Mouse (Mus musculus) kidney, postnatal 10 days (tissue): Measurements from ENCODE around the gene Tiparp.
A peak's percentile ranks its signal among the peaks of the same experiment; 100 is the strongest.

Source experiments
- DNase-seq: peaks from one replicate; pipeline ENCODE4 v3.0.0; 2021; ENCODE audit warnings: mixed read lengths

Tiparp gene

DNA sequence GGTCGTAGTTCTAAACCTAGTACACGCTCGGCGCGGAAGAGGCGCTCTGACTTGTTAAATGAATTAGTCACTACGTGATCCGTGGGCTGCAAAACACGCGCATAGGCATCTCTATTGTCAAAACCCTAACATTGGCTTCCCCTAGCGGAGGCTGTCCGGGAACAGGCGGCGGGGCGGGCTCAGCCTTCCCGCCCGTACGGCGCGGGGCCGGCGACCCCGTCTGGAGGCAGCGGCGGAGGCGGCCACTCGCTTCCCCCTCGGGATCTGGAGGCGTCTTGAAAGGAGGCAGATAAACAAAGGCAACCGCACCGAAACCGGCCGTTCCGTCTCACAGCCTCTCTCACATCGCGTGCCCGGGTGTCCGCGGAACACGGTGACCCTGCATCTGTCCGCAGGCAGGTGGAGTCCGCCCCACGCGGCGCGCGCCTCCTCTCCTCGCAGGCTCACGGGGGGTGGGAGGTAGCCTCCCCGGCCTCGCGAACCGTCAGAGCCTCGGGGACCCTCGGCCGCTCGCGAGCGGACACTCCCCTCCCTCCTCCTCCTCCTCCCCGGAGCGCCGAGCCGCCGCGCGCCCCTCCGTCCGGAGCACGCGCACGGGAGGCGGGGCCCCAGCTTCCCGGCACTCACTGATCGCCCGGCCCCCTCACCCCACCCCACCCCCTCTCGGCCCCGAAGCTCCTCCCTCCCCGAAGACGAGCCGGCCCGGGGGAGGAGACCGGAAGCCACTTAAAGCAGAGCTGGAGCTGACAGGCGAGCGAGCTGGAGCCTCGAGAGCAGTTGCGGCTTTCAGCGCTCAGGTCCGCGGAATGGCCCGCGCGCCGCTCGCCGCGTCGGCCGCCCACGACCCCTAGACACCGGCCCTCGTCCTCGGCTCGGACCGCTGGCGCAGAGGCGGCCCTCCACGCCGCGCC, at the start of gene Tiparp:
Gene Tiparp, plus strand, starts transcription at position 720 of the 911 bp plus-strand sequence.
- peak; percentile 96 for DNase-seq

DNA sequence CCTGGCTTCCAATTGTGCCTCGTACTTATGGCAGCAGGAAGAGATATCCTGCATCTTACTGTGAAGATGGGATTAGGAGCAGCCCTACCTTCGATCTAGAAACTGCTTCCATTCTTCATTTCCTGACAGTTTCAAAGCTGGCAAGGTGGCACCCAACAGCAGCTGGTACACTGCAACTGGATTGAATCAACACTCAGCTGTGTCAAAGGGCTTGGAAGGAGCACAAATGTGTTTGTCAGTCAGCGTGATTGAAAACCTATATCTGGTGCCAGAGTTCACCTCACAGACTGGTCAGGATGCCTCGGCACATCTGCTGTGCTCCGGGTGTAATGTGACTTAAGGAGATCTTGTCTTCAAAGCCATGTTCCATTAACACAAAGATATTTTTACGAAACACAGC, 47.5 kb upstream of the Tiparp start:
- DNase-seq: no peak

DNA sequence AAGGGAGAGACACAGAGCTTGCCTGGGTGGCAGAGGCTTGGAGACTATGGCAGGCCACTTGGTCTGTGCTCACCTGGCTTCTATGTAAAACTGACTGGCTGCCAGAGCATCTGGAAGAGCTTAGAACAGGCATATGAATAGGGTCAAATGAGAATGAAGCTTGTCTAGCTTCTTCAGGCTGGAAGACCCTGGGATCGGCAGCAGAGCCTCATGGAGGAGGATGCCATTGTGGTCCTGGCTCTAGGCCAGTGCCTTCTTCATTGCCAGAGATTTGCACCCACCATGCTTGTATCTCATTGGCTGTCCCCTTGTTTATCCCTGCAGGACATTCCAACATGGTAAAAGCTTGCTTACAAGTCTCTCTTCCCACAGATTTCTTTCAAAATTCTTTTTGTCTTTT, 45.9 kb upstream of the Tiparp start:
- peak; percentile 8 for DNase-seq

DNA sequence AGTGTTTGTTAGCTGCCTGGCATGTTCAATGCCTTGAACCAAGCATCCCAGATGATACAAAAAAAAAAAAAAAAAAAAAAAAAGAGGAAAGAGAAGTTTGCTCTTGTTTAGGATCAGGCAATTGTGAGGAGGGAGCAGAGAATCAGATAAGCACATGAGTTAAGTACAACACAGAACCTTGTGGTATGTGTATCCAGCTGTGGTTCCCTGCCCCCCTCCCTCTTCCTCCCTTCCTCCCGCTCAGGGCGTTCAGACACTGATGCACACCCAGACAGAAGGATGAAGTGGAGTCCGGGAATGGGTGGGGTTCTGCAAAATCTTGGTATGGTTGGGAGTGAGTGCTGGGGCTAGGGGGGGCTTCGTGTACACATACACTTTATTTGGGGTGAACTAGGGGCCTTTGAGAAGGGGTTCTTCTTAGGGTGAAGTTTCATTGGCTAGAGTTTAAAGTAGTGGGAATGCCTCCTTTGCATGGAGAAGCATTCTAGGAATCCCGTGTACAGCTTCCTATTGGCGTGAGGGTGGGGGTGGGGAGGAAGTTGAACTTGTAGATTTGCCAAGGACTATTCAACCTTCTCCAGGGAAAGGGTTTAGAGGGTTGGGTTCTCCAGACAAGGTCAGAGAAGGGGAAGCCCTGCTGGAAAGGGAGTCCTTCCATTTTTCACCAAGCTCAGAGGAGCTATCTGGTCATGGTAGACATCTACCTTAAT, 45.4 kb upstream of the Tiparp start:
- DNase-seq: peak; percentile 31

DNA sequence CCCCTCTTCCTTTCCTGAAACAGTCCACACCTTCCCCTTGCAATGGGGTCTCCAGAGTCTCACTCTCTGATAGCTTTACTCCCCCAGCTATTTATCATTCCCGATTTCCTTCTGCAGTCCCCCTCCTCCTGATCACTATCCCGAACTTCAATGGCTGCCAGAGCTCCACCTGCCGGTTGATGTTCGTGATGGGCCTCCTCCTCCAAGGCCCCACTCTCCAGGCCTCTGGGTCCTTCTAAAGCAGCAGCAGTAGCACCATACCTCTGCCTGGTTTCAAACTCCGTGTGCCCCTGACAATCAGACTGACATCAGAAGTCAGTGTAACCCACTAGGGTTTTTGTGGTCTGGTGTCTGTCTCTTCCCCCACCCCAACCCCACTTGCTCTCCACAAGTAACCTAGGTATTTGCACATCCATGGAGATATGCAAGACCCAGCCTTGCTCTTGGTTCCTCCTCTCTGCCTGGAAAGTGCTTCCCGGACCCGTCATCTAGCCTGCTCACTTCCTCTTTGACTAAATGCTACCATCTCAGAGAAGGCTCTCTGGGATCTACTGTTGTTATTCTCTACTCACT, 44.0 kb upstream of the Tiparp start:
- DNase-seq: no peak

DNA sequence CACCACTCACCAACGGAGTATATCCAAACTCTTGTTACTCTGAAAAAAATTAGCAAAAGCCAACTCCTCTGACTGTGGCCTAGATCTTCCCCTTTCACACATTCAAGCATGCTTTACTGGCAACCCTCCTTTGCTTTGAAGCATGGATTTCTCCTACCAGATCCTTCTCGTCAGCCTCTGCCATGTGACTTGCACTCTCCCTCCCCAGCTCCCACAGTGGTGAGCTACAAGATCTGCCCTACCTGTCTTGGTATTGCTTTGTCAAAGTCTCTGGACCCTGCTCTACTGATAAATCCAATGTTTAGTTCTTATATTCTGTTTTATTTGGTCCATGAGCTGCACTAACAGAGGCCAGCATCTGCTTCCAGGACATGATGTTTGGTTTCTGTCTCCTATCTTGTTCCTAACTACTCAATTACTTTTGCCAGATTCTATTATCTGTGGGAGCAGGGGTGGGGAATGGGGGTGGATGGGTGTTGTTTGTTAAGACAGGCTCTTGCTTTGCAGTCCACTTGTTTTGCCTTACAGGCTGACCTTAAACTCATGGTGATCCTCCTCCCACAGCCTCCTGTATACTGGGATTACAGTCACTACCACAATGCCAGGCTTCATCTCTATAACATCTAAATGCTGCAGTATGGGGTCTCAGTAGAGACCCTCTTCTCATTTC, 40.7 kb upstream of the Tiparp start:
- DNase-seq: no peak

DNA sequence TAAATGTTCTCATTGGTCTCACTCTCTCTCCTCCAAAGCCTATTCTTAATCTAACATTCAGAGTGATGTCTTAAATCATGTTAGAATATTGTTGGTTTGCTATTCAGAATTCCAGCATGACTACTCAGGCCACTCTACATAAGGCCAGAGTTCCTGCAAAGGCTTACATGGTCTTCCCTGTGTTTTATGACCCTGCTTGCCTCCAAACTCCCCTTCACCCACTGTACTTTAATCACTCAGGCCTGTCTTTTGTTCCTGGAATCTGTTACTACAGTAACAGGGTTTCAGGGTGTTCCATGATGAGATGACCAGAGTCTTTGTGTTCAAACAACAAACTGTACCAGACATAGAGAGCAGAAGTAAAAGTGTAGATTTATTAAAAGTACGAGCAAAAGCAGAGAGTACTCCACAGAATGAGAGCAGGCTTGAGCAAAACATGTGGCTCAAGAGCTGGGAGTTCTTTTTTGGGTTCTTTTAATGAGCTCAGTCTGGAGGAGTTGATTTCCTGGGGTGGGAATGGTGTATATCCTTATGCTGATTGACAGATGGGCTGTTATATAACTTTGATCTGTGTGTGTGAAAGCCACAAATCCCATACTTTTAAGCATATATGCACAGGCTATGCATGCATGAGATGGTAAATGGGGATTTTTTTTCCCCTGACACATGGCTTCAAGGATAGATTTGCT, 39.5 kb upstream of the Tiparp start:
- DNase-seq: no peak

DNA sequence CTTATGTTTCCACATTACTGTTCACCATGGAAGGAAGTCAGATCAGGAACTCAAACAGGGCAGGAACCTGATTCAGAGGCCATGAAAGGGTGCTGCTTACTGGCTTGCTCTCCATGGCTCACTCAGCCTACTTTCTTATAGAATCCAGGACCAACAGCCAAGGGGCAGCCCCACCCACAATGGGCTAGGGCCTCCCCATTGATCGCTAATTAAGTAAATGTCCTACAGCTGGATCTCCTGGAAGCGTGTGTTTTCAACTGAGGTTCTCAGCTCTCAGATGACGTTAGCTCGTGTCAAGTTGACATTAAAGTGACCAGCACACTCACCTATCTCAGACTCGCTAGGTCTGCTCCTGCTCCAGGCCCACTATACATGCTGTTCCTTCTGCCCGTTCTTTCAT, 38.6 kb upstream of the Tiparp start:
- DNase-seq: no peak

DNA sequence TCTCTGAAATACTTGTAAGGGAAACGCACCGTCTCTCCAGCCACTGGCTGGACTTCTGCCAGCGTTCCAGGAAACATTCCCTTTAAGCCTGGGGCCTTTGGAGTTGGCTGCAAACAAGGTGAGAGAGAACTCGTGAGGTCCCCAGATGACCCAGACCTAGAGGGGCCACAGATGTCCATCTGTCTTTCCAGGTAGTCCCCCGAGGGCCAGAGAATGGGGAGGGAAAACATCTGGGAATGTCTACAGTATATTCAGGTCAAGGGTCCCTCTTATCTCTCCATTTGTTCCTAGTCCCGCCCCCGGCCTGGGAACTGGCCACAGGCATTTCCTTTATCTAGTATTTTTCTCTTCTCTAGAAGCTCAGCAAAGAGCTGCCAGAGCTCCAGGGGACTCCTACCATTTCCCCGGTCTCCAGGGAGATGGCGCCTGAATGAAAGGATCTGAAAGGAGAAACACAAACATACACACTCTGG, 33.9 kb upstream of the Tiparp start:
- peak; percentile 64 for DNase-seq

DNA sequence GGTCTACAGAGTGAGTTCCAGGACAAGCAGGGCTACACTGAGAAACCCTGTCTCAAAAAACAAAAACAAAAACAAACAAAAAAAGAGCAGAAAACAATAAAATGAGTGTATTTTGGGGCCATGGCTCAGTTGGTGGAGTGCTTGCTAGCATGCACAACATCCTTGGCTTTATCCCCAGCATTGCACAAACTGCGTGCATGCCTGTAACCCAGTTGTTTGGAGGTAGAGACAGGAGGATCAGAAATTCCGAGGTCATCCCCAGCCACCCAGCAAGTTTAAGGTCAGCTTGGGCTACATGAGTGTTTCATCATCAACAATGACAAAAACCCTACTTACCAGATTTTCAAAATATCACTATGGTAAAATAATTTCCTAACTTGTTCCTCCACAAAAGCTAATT, 20.4 kb upstream of the Tiparp start:
- DNase-seq: no peak

DNA sequence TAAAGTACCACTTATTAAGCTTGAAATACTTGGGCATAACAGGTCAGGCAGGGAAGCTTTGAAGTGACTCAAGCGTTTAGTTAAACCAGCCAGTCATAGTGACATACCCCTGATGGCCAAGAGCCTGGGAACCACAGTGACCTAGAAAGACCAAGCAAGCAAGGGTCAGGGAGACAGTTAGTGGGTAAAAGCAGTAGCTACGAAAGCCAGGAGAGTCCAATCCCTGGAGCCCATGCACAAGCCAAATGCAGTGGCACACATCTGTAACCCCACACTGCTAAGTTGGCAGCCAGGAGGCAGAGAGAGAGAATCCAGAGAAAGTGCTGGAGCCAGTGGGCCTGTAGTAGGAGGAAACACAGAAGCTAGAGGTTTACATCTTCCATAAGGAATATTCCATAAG, 17.6 kb upstream of the Tiparp start:
- DNase-seq: no peak

DNA sequence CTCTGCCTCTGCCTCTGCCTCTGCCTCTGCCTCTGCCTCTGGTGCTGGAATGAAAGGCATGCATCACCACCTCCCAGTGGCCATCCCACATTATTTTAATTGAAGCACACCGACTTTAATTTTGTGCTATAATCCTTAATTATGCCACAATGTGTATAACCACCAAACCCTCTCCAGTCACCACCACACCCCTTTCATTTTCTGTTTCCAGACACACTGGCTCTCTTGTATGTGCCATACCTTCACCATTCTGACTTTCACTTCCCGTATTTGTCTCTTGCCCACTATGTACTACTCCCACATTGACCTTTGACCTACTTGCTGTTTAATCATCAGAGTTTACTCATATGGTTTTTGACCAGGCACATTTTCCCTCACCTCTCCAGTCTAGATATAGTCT, 12.5 kb upstream of the Tiparp start:
- no peak for DNase-seq

DNA sequence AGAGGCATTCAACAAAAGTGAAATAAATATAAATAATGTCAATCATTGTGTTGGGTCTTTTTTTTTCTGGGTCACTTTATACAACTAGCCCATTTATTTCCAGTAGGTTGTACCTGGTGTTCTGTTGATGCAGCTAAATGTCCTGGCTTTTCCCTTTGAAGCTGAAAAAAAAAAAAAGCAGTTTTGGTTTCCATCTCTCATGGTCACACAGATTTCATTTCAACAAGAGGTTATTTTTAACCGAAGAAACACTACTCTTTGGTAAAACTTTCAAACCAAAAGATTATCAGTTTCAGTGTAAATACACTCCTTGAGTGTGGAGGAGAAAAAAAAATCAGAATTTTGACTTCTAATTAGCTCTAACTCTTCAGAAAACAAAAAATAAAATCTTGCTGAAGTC, 11.7 kb upstream of the Tiparp start:
- no peak for DNase-seq

DNA sequence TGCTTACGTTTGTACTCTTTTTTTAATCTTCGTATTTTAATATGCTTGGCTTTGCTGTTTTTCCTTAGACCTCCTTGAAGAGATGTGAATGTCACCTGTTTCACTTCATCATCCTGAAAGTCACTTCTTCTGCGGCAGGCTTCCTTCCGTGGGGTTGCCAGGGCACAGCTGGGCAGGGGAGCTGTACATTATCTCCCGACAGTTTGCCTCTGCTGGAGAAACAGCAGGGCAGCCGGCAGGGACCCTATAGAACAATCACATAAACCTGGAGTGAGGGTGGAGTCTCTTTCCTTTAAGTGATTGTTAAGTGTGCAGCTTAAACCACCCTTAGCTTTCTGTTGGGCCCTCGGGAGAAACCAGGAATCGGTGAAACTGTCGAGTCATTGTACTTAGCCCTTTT, 11.1 kb upstream of the Tiparp start:
- no peak for DNase-seq

DNA sequence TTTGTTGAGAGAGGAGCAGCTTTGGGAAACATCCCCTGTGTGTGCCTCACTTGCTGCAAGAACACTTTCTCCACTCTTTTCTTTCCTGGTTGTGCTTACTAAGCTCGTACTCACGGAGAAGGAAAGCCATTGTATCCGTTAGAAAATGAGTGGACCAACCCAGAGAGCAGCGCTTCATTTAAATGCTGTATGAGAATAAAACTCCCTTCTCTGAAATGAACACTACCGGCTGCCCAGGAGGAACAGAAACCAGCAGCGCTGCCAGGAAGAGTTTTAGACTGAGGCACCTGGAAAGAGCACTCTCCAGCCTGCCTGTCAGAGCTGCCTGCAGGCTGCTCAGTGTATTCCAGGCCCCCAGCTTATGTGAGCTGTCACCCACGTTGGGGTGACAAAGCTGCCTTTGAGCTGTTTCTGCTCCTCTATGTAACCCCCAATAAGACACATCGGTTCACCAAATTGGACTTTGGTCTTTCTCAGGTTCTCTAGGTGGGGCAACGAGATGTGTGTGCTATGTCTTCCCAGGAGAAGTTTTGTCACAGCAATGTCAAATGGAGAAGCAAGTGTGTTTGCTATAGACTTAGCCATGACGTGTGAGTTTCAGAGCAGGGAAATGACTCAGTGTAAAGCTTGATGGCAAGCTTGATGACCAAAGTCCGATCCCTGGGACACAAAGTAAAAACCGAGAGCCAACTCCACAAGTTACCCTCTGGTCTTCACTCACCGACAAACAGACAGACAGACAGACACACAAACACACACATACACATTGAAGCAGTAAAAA, 10.3 kb upstream of the Tiparp start:
- DNase-seq: no peak

DNA sequence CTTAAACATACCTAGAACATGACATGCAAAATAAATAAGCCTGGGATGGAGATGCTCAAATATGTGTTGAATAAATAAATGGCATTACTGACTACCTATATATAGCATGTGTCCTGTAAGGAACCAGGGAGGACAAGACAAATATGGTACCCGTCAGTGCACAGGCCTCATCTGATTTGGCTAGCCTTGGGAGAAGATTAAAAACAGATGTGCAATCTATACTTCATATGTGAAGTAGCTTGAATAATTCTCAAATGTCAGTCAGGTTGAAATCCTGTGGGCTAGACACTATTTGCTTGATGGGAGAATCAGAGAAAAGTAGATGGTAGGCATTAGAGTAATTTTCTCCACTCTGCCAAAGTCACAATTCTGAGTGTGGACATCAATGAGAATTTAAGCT, 6.8 kb upstream of the Tiparp start:
- DNase-seq: no peak

DNA sequence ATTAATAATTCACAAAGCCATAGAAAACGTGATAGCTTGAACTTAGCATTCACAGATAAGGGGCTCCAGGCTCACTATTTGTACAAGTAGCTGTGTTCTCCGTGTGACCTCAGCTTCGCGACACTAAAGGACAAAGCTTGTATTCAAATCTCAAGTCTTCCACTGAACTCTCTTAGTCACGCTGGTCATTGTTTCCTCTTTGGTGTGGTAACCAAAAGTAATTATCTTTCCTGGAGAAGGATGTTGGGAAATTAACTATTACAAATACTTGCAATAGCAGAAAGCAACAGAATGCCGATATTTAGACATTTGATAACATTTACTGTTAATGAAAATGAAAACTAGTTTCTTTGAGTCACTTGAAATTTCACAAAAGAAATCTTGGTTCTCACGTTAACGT, 4.8 kb upstream of the Tiparp start:
- no peak for DNase-seq

DNA sequence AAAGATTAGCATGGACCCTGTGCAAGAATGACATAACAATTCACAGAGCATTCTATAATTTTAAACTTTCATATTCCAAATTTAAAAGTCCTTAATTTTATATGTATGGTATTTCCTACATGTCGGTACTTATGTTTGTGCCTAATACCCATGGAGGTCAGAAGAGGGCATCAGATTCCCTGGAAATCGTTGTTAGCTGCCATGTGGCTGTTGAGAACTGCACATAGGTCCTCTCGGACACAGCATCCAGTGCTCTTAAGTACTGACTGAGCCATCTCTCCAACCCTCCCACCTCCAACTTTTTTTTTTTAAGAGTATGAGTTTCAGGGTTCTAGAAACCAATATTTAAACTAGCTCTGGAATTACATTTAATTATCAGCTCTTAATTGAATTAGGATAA, 2.5 kb upstream of the Tiparp start:
- no peak for DNase-seq

DNA sequence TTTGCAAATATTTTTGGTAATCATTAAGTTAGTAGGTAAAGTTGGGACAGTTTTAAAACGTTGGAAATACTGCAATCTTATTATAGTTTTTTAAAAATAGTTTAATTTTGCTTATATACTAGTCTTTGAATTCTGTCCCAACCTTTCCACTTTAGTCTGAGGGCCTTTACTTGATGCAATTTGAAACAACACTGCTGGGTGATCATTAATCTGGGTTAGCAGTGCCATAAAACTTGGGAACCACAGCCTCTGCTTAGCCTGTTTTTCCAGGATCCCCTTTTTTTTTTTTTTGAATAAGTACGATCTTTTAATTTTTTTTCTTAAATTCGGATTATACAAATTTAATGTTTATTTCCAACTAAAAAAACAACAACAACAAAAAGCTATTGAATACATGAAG, 1.0 kb upstream of the Tiparp start:
- peak; percentile 15 for DNase-seq

DNA sequence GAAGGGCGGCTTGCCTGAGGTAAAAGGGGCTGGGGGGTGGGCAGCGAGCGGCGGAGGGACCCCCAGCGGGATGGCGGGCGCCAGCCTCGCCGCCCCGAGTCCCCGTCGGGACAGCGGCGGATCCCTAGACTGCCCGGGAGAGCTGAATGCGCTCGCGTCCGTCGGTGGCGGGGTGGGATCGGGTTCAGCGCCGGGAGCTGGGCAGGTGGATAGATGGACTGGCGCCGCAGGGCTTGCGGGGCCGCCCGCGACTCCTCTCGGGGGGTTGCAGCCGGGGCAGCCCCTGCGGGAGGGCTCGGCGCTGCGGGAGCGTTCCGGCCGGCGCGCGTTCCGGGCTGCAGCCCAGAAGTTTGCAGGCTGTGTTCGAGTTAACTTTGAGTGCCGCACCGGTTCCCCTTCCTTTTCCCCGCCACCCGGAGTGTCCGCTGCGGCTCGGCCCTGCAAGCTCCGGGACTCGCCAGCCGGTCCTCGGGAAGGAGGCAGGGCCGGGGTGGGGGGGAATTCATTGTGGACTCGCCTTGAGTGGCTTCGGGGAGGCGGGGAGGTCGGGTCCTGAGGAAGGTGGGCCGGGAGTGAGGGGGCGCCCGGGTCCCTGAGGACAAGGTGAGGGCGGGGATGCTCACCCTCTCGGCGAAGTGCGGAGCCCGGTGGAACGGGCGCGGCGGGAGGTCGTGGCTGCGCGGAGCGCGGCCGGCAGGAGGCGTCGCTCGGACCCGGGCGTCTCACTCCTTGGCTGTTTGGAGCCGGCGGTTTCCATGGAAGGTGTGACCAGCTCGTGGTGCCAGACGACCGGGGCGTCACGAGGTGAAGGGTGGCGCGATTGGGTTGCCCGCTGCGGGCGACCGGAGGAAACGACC, 632 bp downstream of the Tiparp start:
- DNase-seq: peak; percentile 81
